Mouse (Mus musculus): Measurements from ENCODE around the gene Krtap17-1. TPM values are rescaled to one million over a fixed set of nuclear protein-coding genes. Genes with fewer than 3 reads are reported as not detected.

Krtap17-1 gene
- polyA plus RNA-seq, 1 experiment = 0.43 TPM

GRCm38 (mm10) chr11:100013691-100014171 lies 19.9 kb upstream of the Krtap17-1 start:
- no peaks in the 10 kb centered on the region for H3K36me3 ChIP-seq (ENCODE audit: control insufficient read depth, insufficient read depth, low read length)
- WGBS = 77% methylated on average over 4 of the region's 4 CpGs

DNA sequence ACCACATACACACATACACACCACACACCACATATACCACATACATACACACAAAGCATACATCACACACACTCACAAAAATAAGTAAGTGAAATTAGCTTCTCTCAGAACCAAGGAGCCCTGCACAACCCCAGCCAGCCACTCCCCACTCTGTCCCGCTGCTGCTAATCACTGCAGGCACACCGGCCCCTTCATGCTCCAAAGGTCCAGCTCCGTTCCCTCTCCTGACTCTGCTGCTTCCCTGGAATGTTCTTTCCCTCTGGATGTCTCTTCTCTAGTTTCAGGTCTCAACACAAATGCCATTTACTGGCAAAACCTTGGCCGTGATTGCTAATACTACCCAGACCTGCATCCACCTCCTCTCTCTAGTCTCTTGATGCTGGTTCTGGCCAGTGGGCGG lies 16.9 kb upstream of the Krtap17-1 start:
- H3K4me1 ChIP-seq (replicated peaks; ENCODE audit: control insufficient read depth, insufficient read depth, low read length) = no peaks in the 10 kb centered on the region
- no peak overlapping the region for H3K4me3 ChIP-seq (ENCODE audit: control insufficient read depth, insufficient read depth, low read length)
- WGBS = 88% methylated on average over 5 of the region's 5 CpGs
- H3K27ac ChIP-seq (ENCODE audit: control insufficient read depth, insufficient read depth, low read length) = no peak overlapping the region
- no peaks in the 10 kb centered on the region for H3K36me3 ChIP-seq (ENCODE audit: control insufficient read depth, insufficient read depth, low read length)
- no peak for TF ChIP-seq CTCF (IDR thresholded peaks at IDR 0.05; ENCODE audit: borderline replicate concordance, control insufficient read depth, extremely low read depth, insufficient read depth, low read length, poor library complexity)
- TF ChIP-seq POLR2A (IDR thresholded peaks at IDR 0.05; ENCODE audit: control insufficient read depth, extremely low read depth, insufficient read depth, low read length, poor library complexity) = no peak
- no peak for DNase-seq
- no peaks in the 10 kb centered on the region for H3K27me3 ChIP-seq (ENCODE audit: control insufficient read depth, insufficient read depth, low read length)

More at GRCm38 (mm10) chr11:100013691-100014171, 19.9 kb upstream of the Krtap17-1 start:
- no peak overlapping the region for H3K4me3 ChIP-seq (ENCODE audit: control insufficient read depth, insufficient read depth, low read length)
- DNase-seq = no peak
- no peaks in the 10 kb centered on the region for H3K4me1 ChIP-seq (replicated peaks; ENCODE audit: control insufficient read depth, insufficient read depth, low read length)
- H3K27ac ChIP-seq (ENCODE audit: control insufficient read depth, insufficient read depth, low read length) = no peak overlapping the region
- TF ChIP-seq POLR2A (IDR thresholded peaks at IDR 0.05; ENCODE audit: control insufficient read depth, extremely low read depth, insufficient read depth, low read length, poor library complexity) (no peak), CTCF (IDR thresholded peaks at IDR 0.05; ENCODE audit: borderline replicate concordance, control insufficient read depth, extremely low read depth, insufficient read depth, low read length, poor library complexity) (no peak)
- no peaks in the 10 kb centered on the region for H3K27me3 ChIP-seq (ENCODE audit: control insufficient read depth, insufficient read depth, low read length)

DNA sequence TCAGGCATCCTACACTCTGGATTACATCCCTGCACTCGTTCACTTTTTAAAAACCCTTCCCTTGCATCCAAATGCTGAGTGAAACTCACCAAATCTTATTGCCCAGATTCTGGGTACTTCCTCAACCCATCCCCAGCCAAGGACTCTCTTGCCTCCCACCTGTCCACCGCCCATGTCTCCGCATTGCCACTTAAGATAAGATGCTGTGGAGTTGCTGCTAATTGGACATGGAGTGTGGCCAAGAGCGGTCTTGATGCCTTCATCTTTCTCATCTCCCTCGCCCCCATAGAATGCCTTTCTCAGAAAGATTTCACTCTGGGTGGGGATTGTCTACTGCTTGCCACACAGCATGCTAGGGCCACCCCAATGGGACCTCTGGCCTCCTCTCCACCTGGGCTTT lies 14.5 kb upstream of the Krtap17-1 start:
- Histone ChIP-seq H3K27ac (ENCODE audit: control insufficient read depth, insufficient read depth, low read length) (no peak overlapping the region), H3K4me1 (replicated peaks; ENCODE audit: control insufficient read depth, insufficient read depth, low read length) (no peaks in the 10 kb centered on the region), H3K36me3 (ENCODE audit: control insufficient read depth, insufficient read depth, low read length) (no peaks in the 10 kb centered on the region), H3K4me3 (ENCODE audit: control insufficient read depth, insufficient read depth, low read length) (no peak overlapping the region), H3K27me3 (ENCODE audit: control insufficient read depth, insufficient read depth, low read length) (no peaks in the 10 kb centered on the region)
- DNase-seq = no peak
- TF ChIP-seq POLR2A (IDR thresholded peaks at IDR 0.05; ENCODE audit: control insufficient read depth, extremely low read depth, insufficient read depth, low read length, poor library complexity) (no peak), CTCF (IDR thresholded peaks at IDR 0.05; ENCODE audit: borderline replicate concordance, control insufficient read depth, extremely low read depth, insufficient read depth, low read length, poor library complexity) (no peak)
- 92% methylated on average over 5 of the region's 5 CpGs for WGBS

GRCm38 (mm10) chr11:100006624-100007023 lies 12.8 kb upstream of the Krtap17-1 start:
- no peaks in the 10 kb centered on the region for H3K36me3 ChIP-seq (ENCODE audit: control insufficient read depth, insufficient read depth, low read length)
- no peaks in the 10 kb centered on the region for H3K27me3 ChIP-seq (ENCODE audit: control insufficient read depth, insufficient read depth, low read length)
- H3K4me1 ChIP-seq (replicated peaks; ENCODE audit: control insufficient read depth, insufficient read depth, low read length) = no peaks in the 10 kb centered on the region
- 59% methylated on average over 3 of the region's 3 CpGs for WGBS
- no peak overlapping the region for H3K27ac ChIP-seq (ENCODE audit: control insufficient read depth, insufficient read depth, low read length)
- H3K4me3 ChIP-seq (ENCODE audit: control insufficient read depth, insufficient read depth, low read length) = no peak overlapping the region
- no peak for DNase-seq
- TF ChIP-seq POLR2A (IDR thresholded peaks at IDR 0.05; ENCODE audit: control insufficient read depth, extremely low read depth, insufficient read depth, low read length, poor library complexity) = no peak
- no peak for TF ChIP-seq CTCF (IDR thresholded peaks at IDR 0.05; ENCODE audit: borderline replicate concordance, control insufficient read depth, extremely low read depth, insufficient read depth, low read length, poor library complexity)

GRCm38 (mm10) chr11:100005905-100006304 lies 12.1 kb upstream of the Krtap17-1 start:
- 89% methylated on average over 8 of the region's 8 CpGs for WGBS
- Histone ChIP-seq H3K4me1 (replicated peaks; ENCODE audit: control insufficient read depth, insufficient read depth, low read length) (no peaks in the 10 kb centered on the region), H3K4me3 (ENCODE audit: control insufficient read depth, insufficient read depth, low read length) (no peak overlapping the region), H3K27me3 (ENCODE audit: control insufficient read depth, insufficient read depth, low read length) (no peaks in the 10 kb centered on the region), H3K36me3 (ENCODE audit: control insufficient read depth, insufficient read depth, low read length) (no peaks in the 10 kb centered on the region), H3K27ac (ENCODE audit: control insufficient read depth, insufficient read depth, low read length) (no peak overlapping the region)
- no peak for DNase-seq
- TF ChIP-seq CTCF (IDR thresholded peaks at IDR 0.05; ENCODE audit: borderline replicate concordance, control insufficient read depth, extremely low read depth, insufficient read depth, low read length, poor library complexity) (no peak), POLR2A (IDR thresholded peaks at IDR 0.05; ENCODE audit: control insufficient read depth, extremely low read depth, insufficient read depth, low read length, poor library complexity) (no peak)

GRCm38 (mm10) chr11:100004846-100005245 lies 11.1 kb upstream of the Krtap17-1 start:
- H3K36me3 ChIP-seq (ENCODE audit: control insufficient read depth, insufficient read depth, low read length) = no peaks in the 10 kb centered on the region
- DNase-seq = peak; percentile 16
- no peaks in the 10 kb centered on the region for H3K4me1 ChIP-seq (replicated peaks; ENCODE audit: control insufficient read depth, insufficient read depth, low read length)
- no peak for TF ChIP-seq CTCF (IDR thresholded peaks at IDR 0.05; ENCODE audit: borderline replicate concordance, control insufficient read depth, extremely low read depth, insufficient read depth, low read length, poor library complexity)
- no peak for TF ChIP-seq POLR2A (IDR thresholded peaks at IDR 0.05; ENCODE audit: control insufficient read depth, extremely low read depth, insufficient read depth, low read length, poor library complexity)
- no peak overlapping the region for H3K27ac ChIP-seq (ENCODE audit: control insufficient read depth, insufficient read depth, low read length)
- H3K4me3 ChIP-seq (ENCODE audit: control insufficient read depth, insufficient read depth, low read length) = no peak overlapping the region
- no peaks in the 10 kb centered on the region for H3K27me3 ChIP-seq (ENCODE audit: control insufficient read depth, insufficient read depth, low read length)
- WGBS = 25% methylated on average over 6 of the region's 6 CpGs

- Histone ChIP-seq H3K27me3 (ENCODE audit: control insufficient read depth, insufficient read depth, low read length) (no peaks in the 10 kb centered on the region; the same call in 1 of the 2 replicates), H3K27ac (ENCODE audit: control insufficient read depth, insufficient read depth, low read length) (no peak overlapping the region), H3K4me3 (ENCODE audit: control insufficient read depth, insufficient read depth, low read length) (no peak overlapping the region), H3K36me3 (ENCODE audit: control insufficient read depth, insufficient read depth, low read length) (no peaks in the 10 kb centered on the region), H3K4me1 (replicated peaks; ENCODE audit: control insufficient read depth, insufficient read depth, low read length) (no peaks in the 10 kb centered on the region)
- TF ChIP-seq POLR2A (IDR thresholded peaks at IDR 0.05; ENCODE audit: control insufficient read depth, extremely low read depth, insufficient read depth, low read length, poor library complexity) (no peak), CTCF (IDR thresholded peaks at IDR 0.05; ENCODE audit: borderline replicate concordance, control insufficient read depth, extremely low read depth, insufficient read depth, low read length, poor library complexity) (no peak)
- no peak for DNase-seq
- 96% methylated on average over 7 of the region's 7 CpGs for WGBS
Measured at GRCm38 (mm10) chr11:99999091-99999490, 5.3 kb upstream of the Krtap17-1 start.
